Mouse (Mus musculus) thymus, postnatal 10 days (tissue): ENCODE results near the gene Rbm24.

ENCODE experiments used
- DNase-seq, 2 experiments: peaks; one replicate each; pipeline ENCODE4 v3.0.0; 2021; ENCODE audit warnings: low spot score in 2 of 2

The Rbm24 gene

GRCm38 (mm10) chr13:46418141-46418601, at the start of gene Rbm24:
Gene Rbm24 (plus strand): TSS chr13:46418434.
- DNase-seq: peak; percentile 52 to 67

GRCm38 (mm10) chr13:46372884-46373283, 45.4 kb upstream of the Rbm24 start:
- no peak for DNase-seq

- DNase-seq: no peak
Measured at GRCm38 (mm10) chr13:46375371-46375770, 42.9 kb upstream of the Rbm24 start.

- no peak for DNase-seq
Measured at GRCm38 (mm10) chr13:46387396-46387795, 30.8 kb upstream of the Rbm24 start.

- no peak for DNase-seq
Measured at GRCm38 (mm10) chr13:46391654-46392053, 26.6 kb upstream of the Rbm24 start.

GRCm38 (mm10) chr13:46392893-46393292, 25.3 kb upstream of the Rbm24 start:
- DNase-seq: no peak

GRCm38 (mm10) chr13:46393936-46394335, 24.3 kb upstream of the Rbm24 start:
- DNase-seq: no peak

GRCm38 (mm10) chr13:46397235-46397634, 21.0 kb upstream of the Rbm24 start:
- DNase-seq: no peak

GRCm38 (mm10) chr13:46407151-46407550, 11.1 kb upstream of the Rbm24 start:
- DNase-seq: no peak

- DNase-seq: no peak
Measured at GRCm38 (mm10) chr13:46412247-46412646, 6.0 kb upstream of the Rbm24 start.

- no peak for DNase-seq
Measured at GRCm38 (mm10) chr13:46413588-46413987, 4.6 kb upstream of the Rbm24 start.

- peak; percentile 19 to 35 for DNase-seq
Measured at GRCm38 (mm10) chr13:46414050-46414449, 4.2 kb upstream of the Rbm24 start.

- DNase-seq: no peak
Measured at GRCm38 (mm10) chr13:46416021-46416420, 2.2 kb upstream of the Rbm24 start.

- no peak for DNase-seq
Measured at GRCm38 (mm10) chr13:46417594-46417993, 640 bp upstream of the Rbm24 start.

GRCm38 (mm10) chr13:46418731-46419545, 704 bp downstream of the Rbm24 start:
- peak; percentile 12 to 29 for DNase-seq

GRCm38 (mm10) chr13:46419648-46420047, 1.4 kb downstream of the Rbm24 start:
- peak in 1 of 2 experiments; percentile 6 for DNase-seq

GRCm38 (mm10) chr13:46420095-46420494, 1.9 kb downstream of the Rbm24 start:
- no peak for DNase-seq

- no peak for DNase-seq
Measured at GRCm38 (mm10) chr13:46423805-46424204, 5.6 kb downstream of the Rbm24 start.

GRCm38 (mm10) chr13:46424376-46424775, 6.1 kb downstream of the Rbm24 start:
- DNase-seq: no peak

- no peak for DNase-seq
Measured at GRCm38 (mm10) chr13:46426651-46427269, 8.5 kb downstream of the Rbm24 start.

- DNase-seq: no peak
Measured at GRCm38 (mm10) chr13:46428964-46429363, 10.7 kb downstream of the Rbm24 start.

- no peak for DNase-seq
Measured at GRCm38 (mm10) chr13:46429866-46430265, 11.6 kb downstream of the Rbm24 start.
